32 mouse cellular contexts compared by ENCODE assay signal in the genomic region with DNA sequence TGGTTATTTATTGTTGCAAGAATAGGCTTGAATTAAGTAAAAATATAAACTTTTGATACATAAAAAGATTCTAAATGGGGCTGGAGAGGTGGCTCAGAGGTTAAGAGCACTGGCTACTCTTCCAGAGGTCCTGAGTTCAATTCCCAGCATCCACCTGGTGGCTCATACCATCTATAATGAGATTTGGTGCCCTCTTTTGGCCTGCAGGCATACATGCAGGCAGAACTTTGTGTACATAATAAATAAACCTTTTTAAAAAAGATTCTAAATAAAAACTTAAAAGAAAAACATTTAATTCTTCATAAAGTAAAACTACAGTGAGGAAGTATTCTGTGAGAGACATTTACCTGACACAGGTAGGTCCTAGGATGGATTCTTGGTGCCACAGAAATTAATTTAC.
A peak's percentile ranks its signal among the peaks of the same experiment; 100 is the strongest.
DNase-seq lines count a peak whose midpoint lies in the region; ATAC-seq and TF ChIP-seq lines count a peak whose summit lies in the region.
"Had no signal": no experiment of that assay in that cellular context is flagged by ENCODE, and none has a peak within 500 bp of the region (broad histone marks: within the 10 kb centered on the region; RNA-seq: fewer than 3 reads in every experiment).

No protein-coding gene starts in this region.

- no peaks in the 10 kb centered on the region for H3K9me3 ChIP-seq in forebrain, embryonic 11.5 days (ENCODE audit: control insufficient read depth, low read length)
- H3K9me3 ChIP-seq in forebrain, embryonic 13.5 days (replicated peaks): no peaks in the 10 kb centered on the region
- no peaks in the 10 kb centered on the region for H3K9me3 ChIP-seq in kidney, postnatal 0 days (replicated peaks; ENCODE audit: low read length)
- no peaks in the 10 kb centered on the region for H3K9me3 ChIP-seq in lung, embryonic 14.5 days (ENCODE audit: low read depth, low read length)
- H3K9me3 ChIP-seq in stomach, postnatal 0 days (ENCODE audit: control insufficient read depth, low read length): no peaks in the 10 kb centered on the region
- H3K9me3 ChIP-seq: embryonic facial prominence, embryonic 12.5 days; forebrain, embryonic 10.5 days; hindbrain, embryonic 12.5 days; kidney, embryonic 15.5 days; limb, embryonic 12.5 days; megakaryocyte, embryonic 14.5 days; midbrain, embryonic 12.5 days had no signal

- peak; percentile 23; the same call in 1 of the 2 replicates for TF ChIP-seq CTCF in kidney, postnatal 0 days (IDR thresholded peaks at IDR 0.05; ENCODE audit: low read depth)
- TF ChIP-seq CTCF in lung, embryonic 14.5 days (IDR thresholded peaks at IDR 0.05; ENCODE audit: low read depth): 0 out of 2 replicates have a peak, but pooled peaks have one; percentile 16
- peak; percentile 40 for TF ChIP-seq CTCF in stomach, postnatal 0 days (IDR thresholded peaks at IDR 0.05; ENCODE audit: low read depth)

- no peak overlapping the region for H3K4me3 ChIP-seq in forebrain, embryonic 11.5 days (ENCODE audit: low read depth, low read length)
- no peak overlapping the region for H3K4me3 ChIP-seq in forebrain, embryonic 13.5 days
- no peak overlapping the region for H3K4me3 ChIP-seq in kidney, postnatal 0 days (replicated peaks; ENCODE audit: low read depth, low read length)
- H3K4me3 ChIP-seq in lung, embryonic 14.5 days (ENCODE audit: low read depth, low read length): no peak overlapping the region
- H3K4me3 ChIP-seq in stomach, postnatal 0 days (ENCODE audit: low read depth, low read length): no peak overlapping the region
- H3K4me3 ChIP-seq: embryonic facial prominence, embryonic 12.5 days; forebrain, embryonic 10.5 days; hindbrain, embryonic 12.5 days; kidney, embryonic 15.5 days; limb, embryonic 12.5 days; midbrain, embryonic 12.5 days had no signal

- TF ChIP-seq EP300 in stomach, postnatal 0 days (optimal IDR thresholded peaks at IDR 0.05): no peak

- no peaks in the 10 kb centered on the region; the same call in 1 of the 2 replicates for H3K4me1 ChIP-seq in forebrain, embryonic 11.5 days (replicated peaks; ENCODE audit: control insufficient read depth, insufficient read depth, low read length)
- peaks cover 33% of the 10 kb centered on the region for H3K4me1 ChIP-seq in forebrain, embryonic 13.5 days
- no peaks in the 10 kb centered on the region for H3K4me1 ChIP-seq in kidney, postnatal 0 days (replicated peaks; ENCODE audit: insufficient read depth, low read length)
- no peaks in the 10 kb centered on the region for H3K4me1 ChIP-seq in lung, embryonic 14.5 days (ENCODE audit: insufficient read depth)
- H3K4me1 ChIP-seq in stomach, postnatal 0 days (replicated peaks; ENCODE audit: control insufficient read depth, insufficient read depth): no peaks in the 10 kb centered on the region

- no peaks in the 10 kb centered on the region for H3K36me3 ChIP-seq in forebrain, embryonic 11.5 days (ENCODE audit: control insufficient read depth, insufficient read depth, low read length)
- no peaks in the 10 kb centered on the region for H3K36me3 ChIP-seq in forebrain, embryonic 13.5 days (ENCODE audit: poor library complexity, severe bottlenecking)
- no peaks in the 10 kb centered on the region for H3K36me3 ChIP-seq in kidney, postnatal 0 days (ENCODE audit: insufficient read depth, low read length)
- H3K36me3 ChIP-seq in lung, embryonic 14.5 days (ENCODE audit: insufficient read depth): no peaks in the 10 kb centered on the region
- H3K36me3 ChIP-seq in stomach, postnatal 0 days (ENCODE audit: control insufficient read depth, insufficient read depth, low read length): no peaks in the 10 kb centered on the region
- H3K36me3 ChIP-seq: embryonic facial prominence, embryonic 12.5 days; forebrain, embryonic 10.5 days; hindbrain, embryonic 12.5 days; kidney, embryonic 15.5 days; limb, embryonic 12.5 days; midbrain, embryonic 12.5 days had no signal

- H3K27me3 ChIP-seq in forebrain, embryonic 11.5 days (ENCODE audit: control insufficient read depth, insufficient read depth, low read length): no peaks in the 10 kb centered on the region
- H3K27me3 ChIP-seq in forebrain, embryonic 13.5 days: no peaks in the 10 kb centered on the region
- H3K27me3 ChIP-seq in kidney, postnatal 0 days (ENCODE audit: insufficient read depth, low read length): no peaks in the 10 kb centered on the region
- no peaks in the 10 kb centered on the region for H3K27me3 ChIP-seq in lung, embryonic 14.5 days (ENCODE audit: insufficient read depth, low read length)
- H3K27me3 ChIP-seq in stomach, postnatal 0 days (ENCODE audit: control insufficient read depth, insufficient read depth, low read length): no peaks in the 10 kb centered on the region
- H3K27me3 ChIP-seq: embryonic facial prominence, embryonic 12.5 days; hindbrain, embryonic 12.5 days; kidney, embryonic 15.5 days; limb, embryonic 12.5 days; megakaryocyte, embryonic 14.5 days; midbrain, embryonic 12.5 days had no signal

- H3K4me2 ChIP-seq in forebrain, embryonic 11.5 days (ENCODE audit: low read depth, low read length, severe bottlenecking): no peak overlapping the region
- H3K4me2 ChIP-seq in forebrain, embryonic 13.5 days: no peak overlapping the region
- no peak overlapping the region for H3K4me2 ChIP-seq in kidney, postnatal 0 days (ENCODE audit: low read length)
- H3K4me2 ChIP-seq in lung, embryonic 14.5 days: no peak overlapping the region
- no peak overlapping the region for H3K4me2 ChIP-seq in stomach, postnatal 0 days (replicated peaks; ENCODE audit: low read depth)
- H3K4me2 ChIP-seq: embryonic facial prominence, embryonic 12.5 days; heart, embryonic 11.5 days; hindbrain, embryonic 12.5 days; kidney, embryonic 15.5 days; limb, embryonic 12.5 days; midbrain, embryonic 12.5 days had no signal

- H3K27ac ChIP-seq in forebrain, embryonic 11.5 days (ENCODE audit: low read depth, low read length): no peak overlapping the region
- no peak overlapping the region for H3K27ac ChIP-seq in forebrain, embryonic 13.5 days
- no peak overlapping the region for H3K27ac ChIP-seq in kidney, postnatal 0 days
- no peak overlapping the region for H3K27ac ChIP-seq in lung, embryonic 14.5 days (ENCODE audit: low read depth)
- H3K27ac ChIP-seq in stomach, postnatal 0 days (replicated peaks): no peak overlapping the region
- H3K27ac ChIP-seq: embryonic facial prominence, embryonic 12.5 days; forebrain, embryonic 10.5 days; hindbrain, embryonic 12.5 days; kidney, embryonic 15.5 days; limb, embryonic 12.5 days; midbrain, embryonic 12.5 days had no signal

- H3K9ac ChIP-seq in forebrain, embryonic 11.5 days (ENCODE audit: low read length): no peak overlapping the region
- no peak overlapping the region for H3K9ac ChIP-seq in forebrain, embryonic 13.5 days
- H3K9ac ChIP-seq in kidney, postnatal 0 days (ENCODE audit: low read depth, low read length): no peak overlapping the region
- H3K9ac ChIP-seq in lung, embryonic 14.5 days: no peak overlapping the region
- H3K9ac ChIP-seq in stomach, postnatal 0 days (ENCODE audit: low read length): no peak overlapping the region
- H3K9ac ChIP-seq: embryonic facial prominence, embryonic 12.5 days; forebrain, postnatal 0 days; hindbrain, embryonic 12.5 days; kidney, embryonic 15.5 days; limb, embryonic 12.5 days; midbrain, embryonic 12.5 days had no signal

- ATAC-seq in forebrain, embryonic 11.5 days (replicated peaks; ENCODE audit: low FRiP score): no peak
- ATAC-seq in forebrain, embryonic 13.5 days: no peak
- ATAC-seq in kidney, postnatal 0 days (replicated peaks; ENCODE audit: low FRiP score, low read depth): no peak
- ATAC-seq in lung, embryonic 14.5 days (ENCODE audit: insufficient read depth): no peak
- no peak for ATAC-seq in stomach, postnatal 0 days (ENCODE audit: low FRiP score, low TSS enrichment)
- ATAC-seq: forebrain, postnatal 0 days had no signal

- peak; percentile 6 for DNase-seq in forebrain, embryonic 11.5 days (ENCODE audit: low spot score)
- no peak for DNase-seq in kidney, postnatal 0 days (ENCODE audit: low spot score)
- no peak for DNase-seq in kidney, postnatal 14 days
- no peak for DNase-seq in lung, embryonic 14.5 days
- no peak for DNase-seq in lung, postnatal 14 days
- no peak for DNase-seq in stomach, postnatal 0 days (ENCODE audit: low spot score)
- DNase-seq in spleen, adult 12 weeks (ENCODE audit: low spot score): no peak
- DNase-seq: cerebellum, adult 11 months; cerebellum, adult 9-10 months; cerebellum, postnatal 36 days; forebrain, postnatal 0 days; gastrocnemius, postnatal 14 days; heart, postnatal 36 days; kidney, adult 18-20 months; kidney, postnatal 4 days; layer of hippocampus, adult 9-11 months; lung, adult 2 months; lung, postnatal 4 days; retina, postnatal 1 day; right cerebral cortex, postnatal 14 days; spleen, adult 18-20 months; thymus, adult 18-20 months; thymus, postnatal 25 days had no signal
